Mouse (Mus musculus) heart, embryonic 13.5 days (tissue): Measurements from ENCODE around the gene 4932438H23Rik. TPM values are rescaled to one million over a fixed set of nuclear protein-coding genes. Genes with fewer than 3 reads are reported as not detected.

ENCODE experiments used
- ATAC-seq: fragments of 200-750 bp; cut with Nextera tagmentation; 2 replicates; pipeline ENCODE4 v1.8.0; 2017; ENCODE audit warnings: moderate TSS enrichment; ENCODE audit not compliant: insufficient number of reproducible peaks, low FRiP score, low TSS enrichment; ENCODE audit errors: extremely low read depth
- H3K27ac ChIP-seq: fragments of 300-500 bp; sonication (generic); replicated peaks from 2 replicates; pipeline ENCODE4 v1.5.1; 2015; ENCODE audit warnings: moderate library complexity, mild to moderate bottlenecking, inconsistent platforms
- H3K27me3 ChIP-seq: fragments of 300-500 bp; sonication (generic); replicated peaks from 2 replicates; pipeline ENCODE4 v1.6.1; 2015; ENCODE audit warnings: mild to moderate bottlenecking, inconsistent platforms
- H3K36me3 ChIP-seq: fragments of 300-500 bp; sonication (generic); 2 replicates; pipeline ENCODE4 v1.6.1; 2015; ENCODE audit warnings: mild to moderate bottlenecking, inconsistent platforms
- H3K4me1 ChIP-seq: fragments of 300-500 bp; sonication (generic); 2 replicates; pipeline ENCODE4 v1.6.1; 2015; ENCODE audit warnings: inconsistent platforms
- H3K4me2 ChIP-seq: fragments of 300-500 bp; sonication (generic); 2 replicates; pipeline ENCODE4 v1.6.1; 2015; ENCODE audit warnings: inconsistent platforms, mild to moderate bottlenecking, moderate library complexity
- H3K4me3 ChIP-seq: fragments of 300-500 bp; sonication (generic); 2 replicates; pipeline ENCODE4 v1.5.1; 2015; ENCODE audit warnings: moderate library complexity, mild to moderate bottlenecking, inconsistent platforms
- H3K9ac ChIP-seq: fragments of 300-500 bp; sonication (generic); 2 replicates; pipeline ENCODE4 v1.6.1; 2015; ENCODE audit warnings: inconsistent platforms, mild to moderate bottlenecking, moderate library complexity
- H3K9me3 ChIP-seq: fragments of 300-500 bp; sonication (generic); 2 replicates; pipeline ENCODE4 v1.6.1; 2016; ENCODE audit warnings: inconsistent platforms
- WGBS: fragments of 180-500 bp; shearing (Covaris S2); methylation state at CpG from one replicate; pipeline ENCODE4 v1.1.7; 2015; ENCODE audit warnings: mixed read lengths; 5-methylcytosine and 5-hydroxymethylcytosine counted together
- polyA plus RNA-seq: library from polyadenylated mRNA; unstranded; fragments of >200 nt; fragmentation: Nextera tagmentation; extraction: Ambion mirVana; gene quantifications from 2 replicates; pipeline ENCODE4 v1.2.1, GENCODE M21; 2015

4932438H23Rik gene
- polyA plus RNA-seq, 1 experiment from 2014 or later: not detected

DNA sequence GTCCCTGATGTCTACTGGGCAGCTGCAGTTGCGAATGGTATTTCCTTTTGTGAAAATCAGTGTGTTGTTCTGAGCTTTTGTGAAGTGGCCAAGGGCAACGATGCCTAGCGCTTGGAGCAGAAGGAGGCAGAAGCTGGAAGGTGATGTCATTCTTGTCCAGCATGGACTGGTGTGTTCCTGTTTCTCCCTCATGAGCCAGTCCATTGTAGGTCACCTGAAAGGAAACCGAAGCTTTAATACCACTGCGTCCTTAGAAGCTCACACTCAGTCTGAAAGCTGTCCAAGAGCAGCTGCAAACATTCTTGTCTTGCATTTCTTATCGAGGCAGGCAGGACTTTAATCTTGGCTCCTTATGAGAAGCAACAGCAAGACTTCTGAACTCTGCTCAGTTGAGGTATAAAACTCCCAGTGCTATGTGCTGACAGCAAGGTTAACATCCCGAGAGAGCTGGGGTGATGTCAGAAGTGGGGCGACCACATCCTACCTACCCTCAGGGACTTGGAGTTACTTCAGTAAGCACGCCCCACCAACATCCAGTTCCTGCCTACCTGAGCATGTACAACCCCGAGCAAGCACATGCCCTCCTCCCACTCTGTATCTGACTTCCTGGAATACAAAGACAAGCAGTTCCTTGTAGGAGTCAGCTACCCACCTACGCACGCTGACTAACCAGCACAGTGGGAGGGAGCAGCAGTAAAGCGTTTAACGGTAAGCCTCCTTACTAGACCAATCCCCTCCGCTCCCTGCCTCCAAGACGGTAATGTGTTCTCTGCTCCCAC lies 38.7 kb downstream of the 4932438H23Rik start:
- Histone ChIP-seq H3K4me2 (peak overlapping the region; percentile 35), H3K27ac (no peak overlapping the region), H3K4me3 (no peak overlapping the region), H3K9ac (no peak overlapping the region; the same call in 1 of the 2 replicates), H3K9me3 (no peaks in the 10 kb centered on the region), H3K27me3 (peaks cover 42% of the 10 kb centered on the region), H3K36me3 (no peaks in the 10 kb centered on the region), H3K4me1 (peaks cover 19% of the 10 kb centered on the region)
- 41% methylated on average over 16 of the region's 16 CpGs for WGBS
- ATAC-seq: peak; percentile 25; the same call in 1 of the 2 replicates

- Histone ChIP-seq H3K4me1 (peaks cover 19% of the 10 kb centered on the region), H3K27ac (no peak overlapping the region), H3K4me2 (no peak overlapping the region), H3K9me3 (no peaks in the 10 kb centered on the region), H3K9ac (no peak overlapping the region), H3K27me3 (peaks cover 44% of the 10 kb centered on the region), H3K36me3 (no peaks in the 10 kb centered on the region), H3K4me3 (no peak overlapping the region)
- 74% methylated on average over 5 of the region's 5 CpGs for WGBS
- no peak for ATAC-seq
These were observed 39.8 kb downstream of the 4932438H23Rik start for GRCm38 (mm10) chr16:91055150-91055549.

DNA sequence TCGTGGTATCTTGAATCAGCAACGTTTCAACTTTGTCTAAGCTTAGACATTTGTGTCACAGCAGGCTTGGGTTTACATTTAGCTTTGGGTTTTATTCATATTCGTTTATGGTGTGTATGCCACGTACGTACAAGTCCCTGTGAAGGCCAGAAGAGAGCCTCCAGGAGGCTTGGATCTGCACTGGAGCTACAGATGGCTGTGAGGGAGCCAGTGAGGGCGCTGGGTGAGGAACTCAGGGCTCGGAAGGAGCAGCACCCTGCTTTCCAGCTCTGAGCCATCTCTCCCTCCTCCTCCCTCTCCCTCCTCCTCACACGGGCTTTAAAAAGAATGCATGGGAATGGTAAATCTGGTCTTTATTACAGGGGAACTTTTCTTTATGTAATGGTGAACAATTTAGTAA lies 41.3 kb downstream of the 4932438H23Rik start:
- Histone ChIP-seq H3K27ac (no peak overlapping the region), H3K27me3 (peaks cover 43% of the 10 kb centered on the region), H3K9me3 (no peaks in the 10 kb centered on the region), H3K4me1 (peaks cover 19% of the 10 kb centered on the region), H3K4me3 (no peak overlapping the region), H3K9ac (no peak overlapping the region), H3K36me3 (no peaks in the 10 kb centered on the region), H3K4me2 (no peak overlapping the region)
- 52% methylated on average over 8 of the region's 8 CpGs for WGBS
- ATAC-seq: no peak

GRCm38 (mm10) chr16:91045511-91045910 lies 49.4 kb downstream of the 4932438H23Rik start:
- WGBS: 53% methylated on average over 8 of the region's 8 CpGs
- Histone ChIP-seq H3K9ac (no peak overlapping the region), H3K36me3 (peaks cover 15% of the 10 kb centered on the region), H3K4me1 (peaks cover 24% of the 10 kb centered on the region), H3K27me3 (peaks cover 21% of the 10 kb centered on the region; the same call in 1 of the 2 replicates), H3K9me3 (no peaks in the 10 kb centered on the region), H3K4me3 (peak overlapping the region; percentile 99; the same call in 1 of the 2 replicates), H3K27ac (no peak overlapping the region), H3K4me2 (peak overlapping the region; percentile 85)
- ATAC-seq: no peak

DNA sequence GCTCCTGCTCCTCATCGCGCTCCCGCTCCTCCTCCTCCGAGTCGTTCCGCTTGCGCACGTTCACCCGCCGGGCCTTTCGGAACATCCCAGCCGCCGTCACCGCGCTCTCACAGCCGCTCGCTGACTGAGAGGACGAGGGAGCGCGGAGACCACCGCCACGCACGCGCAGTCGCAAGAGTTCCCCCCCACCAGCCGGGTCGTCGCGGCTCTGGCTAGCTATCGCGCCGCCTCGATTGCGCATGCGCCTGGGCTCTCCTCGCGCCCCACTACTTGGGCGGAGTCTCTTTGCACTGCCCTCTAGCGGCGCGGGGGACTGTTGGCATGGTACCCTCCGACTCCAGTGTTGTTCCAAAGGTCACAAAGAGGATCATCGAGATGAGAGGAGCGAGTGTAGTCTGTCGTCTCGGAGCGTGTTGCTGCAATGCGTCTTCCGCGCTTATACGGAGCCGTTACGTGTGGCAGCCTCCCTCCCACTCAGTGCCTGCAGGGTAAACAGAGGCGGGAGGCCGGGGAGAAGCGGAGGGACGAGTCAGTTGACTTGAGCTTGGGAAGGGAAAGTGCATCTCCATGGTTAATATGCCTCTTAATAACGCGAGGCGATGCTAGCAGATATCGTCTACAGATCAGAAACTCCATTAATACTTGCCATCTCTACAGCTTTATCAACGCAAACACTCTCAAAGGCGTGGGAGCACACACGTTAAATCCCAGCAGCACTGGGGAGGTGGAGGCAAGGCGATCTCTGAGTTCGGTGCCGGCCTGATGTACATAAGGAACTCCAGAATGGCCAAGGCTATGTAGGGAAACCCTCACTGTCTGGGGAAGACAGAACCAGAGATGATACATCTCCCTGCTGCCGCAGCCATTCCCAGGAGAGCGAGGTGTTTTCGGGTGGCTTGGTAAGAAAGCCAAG lies 50.4 kb downstream of the 4932438H23Rik start, which contains the start of gene Paxbp1:
Gene Paxbp1 (minus strand): TSS at position 274 of the 913 bp plus-strand sequence.
- ATAC-seq: peak; percentile 88
- WGBS: 2% methylated on average over 66 of the region's 70 CpGs
- Histone ChIP-seq H3K27me3 (peaks cover 13% of the 10 kb centered on the region; the same call in 1 of the 2 replicates), H3K4me1 (peaks cover 24% of the 10 kb centered on the region), H3K27ac (peak within 1 kb of the TSS; percentile 96), H3K9ac (peak within 1 kb of the TSS; percentile 94), H3K4me3 (peak within 1 kb of the TSS; percentile 99), H3K9me3 (no peaks in the 10 kb centered on the region), H3K4me2 (peak within 1 kb of the TSS; percentile 85), H3K36me3 (peaks cover 23% of the 10 kb centered on the region)

DNA sequence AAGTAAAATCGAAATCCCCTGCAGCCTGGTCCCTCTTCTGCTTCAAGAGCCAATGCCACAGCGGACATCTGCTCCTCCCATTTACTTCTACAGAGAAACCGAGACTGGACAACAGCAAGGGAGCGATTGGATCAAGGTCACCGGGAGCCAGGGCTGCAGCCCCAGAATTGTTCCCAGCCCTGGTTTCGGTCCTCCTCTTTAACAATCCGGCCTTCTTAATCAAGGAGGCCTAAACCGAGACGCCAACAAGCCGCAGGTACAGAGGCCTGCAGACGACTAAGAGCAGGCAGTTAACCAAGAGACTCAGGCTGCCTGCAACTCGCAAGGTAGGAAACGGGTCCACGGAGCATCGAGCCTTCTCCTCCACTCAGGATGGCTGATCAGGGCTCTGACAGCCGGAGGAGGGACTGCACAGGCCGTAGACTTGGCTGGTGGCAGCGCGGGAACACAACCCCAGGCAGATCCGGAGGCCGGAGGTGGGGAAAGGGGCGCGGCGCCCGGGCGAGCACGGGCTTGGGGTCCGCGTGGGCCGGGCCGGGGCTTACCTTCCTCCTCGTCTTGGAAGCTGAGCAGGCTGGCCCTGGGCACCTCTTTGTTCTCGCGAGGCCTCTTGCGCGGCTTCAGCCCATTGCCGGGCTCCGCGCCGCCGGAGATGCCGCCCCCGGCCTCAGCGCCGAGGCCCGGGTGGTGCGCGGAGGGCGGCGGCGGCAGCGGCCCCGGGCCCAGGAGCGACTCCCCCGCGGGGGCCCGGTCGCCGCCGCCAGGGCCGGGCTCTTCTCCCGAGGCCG lies 51.3 kb downstream of the 4932438H23Rik start:
- Histone ChIP-seq H3K4me2 (peak overlapping the region; percentile 85), H3K4me1 (peaks cover 24% of the 10 kb centered on the region), H3K4me3 (peak overlapping the region; percentile 99), H3K36me3 (peaks cover 31% of the 10 kb centered on the region), H3K27me3 (peaks cover 9% of the 10 kb centered on the region; the same call in 1 of the 2 replicates), H3K9me3 (no peaks in the 10 kb centered on the region), H3K9ac (peak overlapping the region; percentile 94), H3K27ac (peak overlapping the region; percentile 96)
- WGBS: under 1% methylated on average over 63 of the region's 63 CpGs
- peak; percentile 71 for ATAC-seq

DNA sequence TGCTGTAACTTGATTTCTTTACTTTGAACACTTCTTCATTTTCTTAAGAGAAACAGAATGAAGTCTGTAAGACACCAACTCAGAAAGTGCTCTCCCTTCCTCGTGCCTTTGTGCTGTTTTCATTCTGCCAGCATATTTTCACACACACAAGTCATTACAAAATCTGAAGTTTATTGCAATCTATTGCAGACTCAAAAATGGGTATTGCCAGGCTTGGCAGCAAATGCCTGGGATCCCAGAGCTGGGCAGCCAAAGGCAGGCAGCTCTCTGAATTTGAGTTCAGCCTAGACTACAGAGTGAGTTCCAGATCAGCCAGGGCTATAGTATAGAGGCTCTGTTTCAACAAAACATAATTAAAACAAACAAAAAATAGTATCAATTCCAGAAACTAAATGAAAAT lies 52.3 kb downstream of the 4932438H23Rik start:
- Histone ChIP-seq H3K27me3 (peaks cover 6% of the 10 kb centered on the region; the same call in 1 of the 2 replicates), H3K9ac (peak overlapping the region; percentile 94), H3K36me3 (peaks cover 41% of the 10 kb centered on the region), H3K27ac (no peak overlapping the region), H3K9me3 (no peaks in the 10 kb centered on the region), H3K4me2 (peak overlapping the region; percentile 85), H3K4me1 (peaks cover 24% of the 10 kb centered on the region), H3K4me3 (peak overlapping the region; percentile 99)
- no peak for ATAC-seq
- WGBS: 47% methylated on average over 1 of the region's 1 CpGs

- peaks cover 93% of the 10 kb centered on the region for H3K36me3 ChIP-seq
- 86% methylated on average over 10 of the region's 10 CpGs for WGBS
- no peak overlapping the region for H3K4me2 ChIP-seq
- H3K9me3 ChIP-seq: no peaks in the 10 kb centered on the region
- no peak overlapping the region for H3K9ac ChIP-seq
- no peak for ATAC-seq
- H3K4me3 ChIP-seq: no peak overlapping the region
- H3K27me3 ChIP-seq: no peaks in the 10 kb centered on the region
- H3K4me1 ChIP-seq: peaks cover under 1% of the 10 kb centered on the region
- H3K27ac ChIP-seq: no peak overlapping the region
These were observed 59.1 kb downstream of the 4932438H23Rik start for GRCm38 (mm10) chr16:91035866-91036265.

DNA sequence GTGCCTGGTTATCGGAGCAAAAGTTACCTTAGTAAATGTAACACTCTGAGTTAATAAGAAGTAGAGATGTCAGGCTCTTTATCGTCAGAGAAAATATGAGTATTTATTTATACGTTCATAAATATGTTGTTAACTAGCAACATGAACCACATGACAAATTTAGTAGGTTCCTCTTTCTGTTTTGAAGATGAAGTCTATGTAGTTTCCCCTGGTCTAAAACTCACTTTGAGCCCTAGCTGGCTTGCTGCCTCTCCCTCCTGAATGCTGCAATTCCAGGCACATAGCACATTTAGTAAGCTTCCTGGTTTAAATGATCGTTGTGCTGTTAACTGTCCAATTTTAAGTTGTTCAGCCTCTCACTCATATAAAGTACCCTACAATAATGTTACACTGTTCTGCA lies 64.2 kb downstream of the 4932438H23Rik start:
- Histone ChIP-seq H3K9me3 (no peaks in the 10 kb centered on the region), H3K9ac (no peak overlapping the region)

GRCm38 (mm10) chr16:91029901-91030300 lies 65.0 kb downstream of the 4932438H23Rik start:
- Histone ChIP-seq H3K36me3 (peaks cover 95% of the 10 kb centered on the region), H3K4me2 (no peak overlapping the region), H3K27me3 (no peaks in the 10 kb centered on the region), H3K9ac (no peak overlapping the region), H3K27ac (no peak overlapping the region), H3K9me3 (no peaks in the 10 kb centered on the region), H3K4me1 (no peaks in the 10 kb centered on the region), H3K4me3 (no peak overlapping the region)
- 90% methylated on average over 2 of the region's 2 CpGs for WGBS
- no peak for ATAC-seq

More for the DNA sequence above, 64.2 kb downstream of the 4932438H23Rik start:
- 94% methylated on average over 4 of the region's 4 CpGs for WGBS
- no peak overlapping the region for H3K4me2 ChIP-seq
- peaks cover 93% of the 10 kb centered on the region for H3K36me3 ChIP-seq
- no peak for ATAC-seq
- no peaks in the 10 kb centered on the region for H3K27me3 ChIP-seq
- no peak overlapping the region for H3K4me3 ChIP-seq
- H3K27ac ChIP-seq: no peak overlapping the region
- no peaks in the 10 kb centered on the region for H3K4me1 ChIP-seq
